Mouse (Mus musculus) neural tube, embryonic 14.5 days (tissue): ENCODE results near the gene Trpm8. TPM values are rescaled to one million over a fixed set of nuclear protein-coding genes. Genes with fewer than 3 reads are reported as not detected.

Source experiments
- ATAC-seq: fragments of 200-750 bp; cut with Nextera tagmentation; 2 replicates; pipeline ENCODE4 v1.8.0; 2017; ENCODE audit warnings: low read depth, mild to moderate bottlenecking, moderate TSS enrichment, moderate library complexity
- H3K27ac ChIP-seq: fragments of 300-500 bp; sonication (generic); 2 replicates; pipeline ENCODE4 v1.5.1; 2014; ENCODE audit warnings: low read depth, mild to moderate bottlenecking, control low read depth, low read length, moderate library complexity, mixed read lengths
- H3K27me3 ChIP-seq: fragments of 300-500 bp; sonication (generic); 2 replicates; pipeline ENCODE4 v1.6.1; 2014; ENCODE audit warnings: low read length; ENCODE audit not compliant: control insufficient read depth, insufficient read depth
- H3K36me3 ChIP-seq: fragments of 300-500 bp; sonication (generic); 2 replicates; pipeline ENCODE4 v1.6.1; 2014; ENCODE audit warnings: low read length, mixed read lengths; ENCODE audit not compliant: control insufficient read depth, insufficient read depth
- H3K4me1 ChIP-seq: fragments of 300-500 bp; sonication (generic); 2 replicates; pipeline ENCODE4 v1.6.1; 2014; ENCODE audit warnings: low read length; ENCODE audit not compliant: control insufficient read depth, insufficient read depth
- H3K4me2 ChIP-seq: fragments of 300-500 bp; sonication (generic); 2 replicates; pipeline ENCODE4 v1.6.1; 2014; ENCODE audit warnings: mild to moderate bottlenecking, low read depth, low read length, control low read depth
- H3K4me3 ChIP-seq: fragments of 300-500 bp; sonication (generic); 2 replicates; pipeline ENCODE4 v1.5.1; 2014; ENCODE audit warnings: low read depth, low read length, control low read depth, mixed read lengths
- H3K9ac ChIP-seq: fragments of 300-500 bp; sonication (generic); replicated peaks from 2 replicates; pipeline ENCODE4 v1.6.1; 2014; ENCODE audit warnings: low read depth, mild to moderate bottlenecking, control low read depth, low read length, mixed read lengths
- H3K9me3 ChIP-seq: fragments of 300-500 bp; sonication (generic); 2 replicates; pipeline ENCODE4 v1.6.1; 2016; ENCODE audit warnings: low read length; ENCODE audit not compliant: control insufficient read depth
- WGBS: fragments of 180-500 bp; shearing (Covaris S2); extraction: QIAGEN DNeasy Blood & Tissue Kit; methylation state at CpG from one replicate; pipeline ENCODE4 v1.1.7; 2014; 5-methylcytosine and 5-hydroxymethylcytosine counted together
- polyA plus RNA-seq: library from polyadenylated mRNA; unstranded; fragments of >200 nt; fragmentation: Nextera tagmentation; extraction: Ambion mirVana; gene quantifications from 2 replicates; pipeline ENCODE4 v1.2.1, GENCODE M21; 2014

The Trpm8 gene
- polyA plus RNA-seq, 1 experiment from 2014 or later, result 0.07 TPM

- no peaks in the 10 kb centered on the region for H3K27me3 ChIP-seq
- H3K27ac ChIP-seq, result no peak overlapping the region
- H3K4me3 ChIP-seq, result no peak overlapping the region
- H3K9me3 ChIP-seq, result peaks cover 46% of the 10 kb centered on the region
- H3K9ac ChIP-seq, result no peak overlapping the region
- 48% methylated on average over 2 of the region's 2 CpGs for WGBS
- no peak for ATAC-seq
- H3K4me2 ChIP-seq, result no peak overlapping the region
- H3K36me3 ChIP-seq, result no peaks in the 10 kb centered on the region
- H3K4me1 ChIP-seq, result no peaks in the 10 kb centered on the region
These were observed 11.7 kb downstream of the Trpm8 start for GRCm38 (mm10) chr1:88289152-88289551.

- no peaks in the 10 kb centered on the region for H3K36me3 ChIP-seq
- H3K4me1 ChIP-seq, result no peaks in the 10 kb centered on the region
- 44% methylated on average over 4 of the region's 4 CpGs for WGBS
- H3K27ac ChIP-seq, result no peak overlapping the region
- no peak for ATAC-seq
- H3K9ac ChIP-seq, result no peak overlapping the region
- H3K9me3 ChIP-seq, result peaks cover 41% of the 10 kb centered on the region
- H3K4me3 ChIP-seq, result no peak overlapping the region
- no peaks in the 10 kb centered on the region for H3K27me3 ChIP-seq
- H3K4me2 ChIP-seq, result no peak overlapping the region
These were observed 12.5 kb downstream of the Trpm8 start for GRCm38 (mm10) chr1:88289917-88290316.

GRCm38 (mm10) chr1:88290511-88290910, 13.1 kb downstream of the Trpm8 start:
- WGBS, result 72% methylated on average over 1 of the region's 1 CpGs
- H3K4me2 ChIP-seq, result no peak overlapping the region
- H3K36me3 ChIP-seq, result no peaks in the 10 kb centered on the region
- no peaks in the 10 kb centered on the region for H3K27me3 ChIP-seq
- no peaks in the 10 kb centered on the region for H3K4me1 ChIP-seq
- no peak overlapping the region for H3K9ac ChIP-seq
- no peak overlapping the region for H3K27ac ChIP-seq
- no peak for ATAC-seq
- H3K4me3 ChIP-seq, result no peak overlapping the region
- H3K9me3 ChIP-seq, result peaks cover 42% of the 10 kb centered on the region

- no peak for ATAC-seq
- peaks cover 41% of the 10 kb centered on the region for H3K9me3 ChIP-seq
- no peaks in the 10 kb centered on the region for H3K27me3 ChIP-seq
- H3K4me1 ChIP-seq, result no peaks in the 10 kb centered on the region
- no peak overlapping the region for H3K4me3 ChIP-seq
- H3K9ac ChIP-seq, result no peak overlapping the region
- no peak overlapping the region for H3K4me2 ChIP-seq
- no peaks in the 10 kb centered on the region for H3K36me3 ChIP-seq
- H3K27ac ChIP-seq, result no peak overlapping the region
- 64% methylated on average over 3 of the region's 3 CpGs for WGBS
These were observed 14.0 kb downstream of the Trpm8 start for GRCm38 (mm10) chr1:88291409-88292005.

GRCm38 (mm10) chr1:88292057-88292456, 14.6 kb downstream of the Trpm8 start:
- Histone ChIP-seq H3K27me3 (no peaks in the 10 kb centered on the region), H3K9me3 (peaks cover 42% of the 10 kb centered on the region), H3K27ac (no peak overlapping the region), H3K4me3 (no peak overlapping the region), H3K4me1 (no peaks in the 10 kb centered on the region), H3K9ac (no peak overlapping the region), H3K36me3 (no peaks in the 10 kb centered on the region), H3K4me2 (no peak overlapping the region)
- ATAC-seq, result no peak
- 57% methylated on average over 2 of the region's 2 CpGs for WGBS

GRCm38 (mm10) chr1:88294650-88295049, 17.2 kb downstream of the Trpm8 start:
- Histone ChIP-seq H3K27ac (no peak overlapping the region), H3K4me3 (no peak overlapping the region), H3K9me3 (peaks cover 50% of the 10 kb centered on the region), H3K9ac (no peak overlapping the region), H3K4me2 (no peak overlapping the region), H3K27me3 (no peaks in the 10 kb centered on the region), H3K4me1 (no peaks in the 10 kb centered on the region), H3K36me3 (no peaks in the 10 kb centered on the region)
- ATAC-seq, result no peak
- 26% methylated on average over 1 of the region's 1 CpGs for WGBS

- Histone ChIP-seq H3K36me3 (no peaks in the 10 kb centered on the region), H3K4me3 (no peak overlapping the region), H3K4me1 (no peaks in the 10 kb centered on the region), H3K9me3 (peaks cover 51% of the 10 kb centered on the region), H3K4me2 (no peak overlapping the region), H3K27ac (no peak overlapping the region), H3K9ac (no peak overlapping the region), H3K27me3 (no peaks in the 10 kb centered on the region)
- ATAC-seq, result no peak
- whole genome bisulfite sequencing, result 78% methylated on average over 4 of the region's 4 CpGs
These were observed 18.9 kb downstream of the Trpm8 start for GRCm38 (mm10) chr1:88296171-88296920.

GRCm38 (mm10) chr1:88297480-88298258, 20.2 kb downstream of the Trpm8 start:
- Histone ChIP-seq H3K4me3 (no peak overlapping the region), H3K27me3 (no peaks in the 10 kb centered on the region), H3K9me3 (peaks cover 58% of the 10 kb centered on the region), H3K27ac (no peak overlapping the region), H3K9ac (no peak overlapping the region), H3K4me2 (no peak overlapping the region), H3K4me1 (no peaks in the 10 kb centered on the region), H3K36me3 (no peaks in the 10 kb centered on the region)
- no peak for ATAC-seq
- WGBS, result 68% methylated on average over 7 of the region's 7 CpGs
